Mouse (Mus musculus) layer of hippocampus, adult 8-10 months (tissue): ENCODE results near the gene Gm32742. TPM values are rescaled to one million over a fixed set of nuclear protein-coding genes. Genes with fewer than 3 reads are reported as not detected.

ENCODE experiments used
- DNase-seq, 2 experiments: peaks; one replicate each; pipeline ENCODE4 v3.0.0; 2022; ENCODE audit warnings: low spot score in 2 of 2
- total RNA-seq, 4 experiments: library from RNA; stranded (reverse); gene quantifications; 2 replicates each; pipeline ENCODE4 v1.2.4; 2022

Gene Gm32742
- under 1 TPM in 1 of 4 experiments, not detected in 3; 0.10 TPM for total RNA-seq

DNA sequence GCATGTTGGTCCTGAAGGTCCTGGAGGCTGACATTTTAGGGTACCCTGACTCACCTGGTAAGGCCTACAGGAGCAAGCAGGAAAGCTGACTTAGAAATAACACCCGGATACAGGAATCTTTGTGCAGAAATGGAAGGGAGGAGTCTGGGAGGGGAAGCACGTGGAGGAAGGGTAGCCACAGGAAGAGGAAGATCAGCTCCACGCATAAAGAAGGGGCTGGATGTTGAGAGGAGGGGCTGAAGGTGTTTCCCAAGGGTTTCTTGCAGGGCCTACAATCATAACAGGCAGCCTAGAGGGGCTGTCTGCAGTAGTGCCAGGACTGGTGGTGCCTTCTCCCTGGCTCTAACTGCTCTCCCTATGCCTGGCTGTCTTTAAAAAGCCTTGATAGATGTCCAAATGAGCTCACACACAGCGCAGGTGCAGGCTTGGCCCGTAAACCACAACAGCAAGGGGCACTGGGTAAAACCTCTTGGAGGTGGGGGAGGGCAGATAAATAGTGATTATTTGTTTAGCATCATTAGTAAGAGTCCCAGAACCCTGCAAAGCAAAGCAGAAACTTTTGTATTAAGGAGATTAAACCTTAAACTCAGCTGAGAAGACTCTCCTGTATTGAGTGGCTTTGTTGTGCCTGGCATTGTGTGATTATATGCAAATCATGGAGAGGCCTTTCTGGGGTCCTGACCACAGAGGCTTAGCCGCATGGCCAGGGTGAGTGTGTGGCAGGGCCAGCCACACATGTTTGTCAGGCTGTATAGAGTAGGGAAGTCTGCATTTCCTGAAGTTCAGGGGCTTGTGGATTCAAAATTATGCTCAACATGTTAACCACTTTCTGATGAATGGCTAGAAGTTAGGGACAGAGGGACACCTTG lies at the start of gene Gm32742:
TSS of gene Gm32742 (minus strand) at position 206 of the 869 bp plus-strand sequence.
- DNase-seq, result no peak

DNA sequence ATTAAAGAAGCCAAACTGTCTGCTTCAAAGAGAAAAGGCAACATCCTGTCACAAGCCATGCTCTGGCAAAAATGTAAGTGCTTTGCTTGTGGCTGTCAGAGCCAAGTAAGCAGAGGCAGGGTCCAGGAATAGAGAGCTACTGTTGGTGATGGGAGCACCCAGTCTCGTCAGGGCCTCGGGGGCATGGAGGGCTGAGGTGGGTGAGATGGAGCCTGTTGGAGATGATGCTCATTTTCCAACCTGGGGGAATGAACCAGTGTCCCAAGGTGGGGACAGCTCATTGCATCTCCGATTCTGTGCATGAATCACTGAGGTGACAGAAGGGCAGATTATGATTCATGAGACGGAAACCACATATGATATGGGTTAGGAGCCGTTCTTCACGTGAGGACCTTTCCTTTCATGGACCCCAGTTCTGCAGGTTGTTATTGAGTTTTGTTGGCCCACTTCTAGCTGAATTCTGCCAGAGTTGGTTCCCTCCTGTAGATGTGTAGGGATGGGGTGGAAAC lies 48.5 kb upstream of the Gm32742 start:
- DNase-seq, result no peak

DNA sequence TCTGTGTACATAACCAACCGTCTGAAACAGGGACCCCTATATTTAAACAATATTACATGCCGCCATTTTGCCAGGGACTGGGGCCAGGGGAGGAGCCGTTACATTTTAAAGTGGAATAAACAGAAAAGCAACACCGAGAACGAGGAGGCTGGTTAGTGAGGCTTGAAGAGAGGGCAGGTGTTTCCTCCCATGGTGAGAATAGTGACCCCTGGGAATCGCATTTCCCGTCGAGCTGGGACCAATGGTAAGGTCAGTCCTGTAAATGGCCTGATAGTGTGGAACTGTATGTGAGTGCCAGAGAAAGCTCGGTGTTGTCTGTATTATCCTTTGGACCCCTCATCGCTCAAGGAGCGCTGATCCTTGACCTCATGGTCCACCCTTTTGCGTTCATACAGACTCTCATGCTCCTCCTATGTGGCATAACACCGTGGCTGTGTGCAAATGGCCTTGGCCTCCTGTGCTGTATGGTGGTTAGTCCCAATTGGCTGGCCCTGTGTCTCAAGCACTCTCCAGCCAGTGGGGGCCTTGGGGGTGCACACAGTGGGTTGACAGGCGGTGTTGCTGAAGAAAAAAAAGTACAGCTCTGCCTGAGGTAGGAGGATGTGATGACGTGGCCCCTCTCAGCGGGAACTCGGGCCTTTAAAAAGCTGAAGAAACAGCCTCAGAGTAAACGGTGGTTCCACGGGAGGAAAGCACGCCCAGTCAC lies 47.9 kb upstream of the Gm32742 start, which contains the start of gene Pou2af1:
TSS of gene Pou2af1 (plus strand) at position 686 of the 706 bp plus-strand sequence.
- DNase-seq, result no peak

DNA sequence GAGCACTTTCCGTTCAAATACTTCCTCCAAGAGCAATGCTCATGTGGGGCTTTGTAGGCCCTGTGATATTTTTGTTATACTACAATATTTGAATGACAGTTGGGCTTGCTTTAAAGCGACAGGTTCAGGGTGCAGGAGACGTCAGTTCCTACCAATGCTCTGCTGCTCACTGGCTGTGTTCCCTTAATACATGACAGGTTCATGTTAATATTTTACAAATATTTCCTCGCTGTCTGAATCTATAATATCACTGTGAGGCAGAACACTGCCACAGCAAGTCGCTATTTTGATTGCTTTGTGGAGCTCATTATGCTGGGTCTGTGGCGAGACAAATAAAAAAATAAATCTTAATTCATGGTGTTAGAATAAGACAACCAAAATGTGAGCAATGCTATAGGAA lies 45.9 kb upstream of the Gm32742 start:
- DNase-seq, result no peak

DNA sequence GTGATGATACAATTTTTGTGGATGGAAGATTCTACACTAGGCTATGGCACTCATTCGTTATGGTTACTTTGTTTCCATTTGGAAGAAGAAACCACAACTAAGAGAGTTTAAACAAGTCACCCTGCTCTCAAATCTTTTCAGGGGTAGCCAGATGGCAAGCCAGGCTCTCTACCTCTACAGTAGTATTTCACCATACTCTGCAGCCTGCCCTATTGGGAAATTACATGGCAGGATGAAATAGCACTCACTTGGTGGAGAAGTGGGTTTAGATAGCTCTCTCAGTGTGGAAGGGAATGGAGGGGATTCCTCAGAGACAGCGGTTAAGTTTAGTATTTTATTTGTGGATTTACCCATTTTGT lies 43.6 kb upstream of the Gm32742 start:
- DNase-seq, result no peak

DNA sequence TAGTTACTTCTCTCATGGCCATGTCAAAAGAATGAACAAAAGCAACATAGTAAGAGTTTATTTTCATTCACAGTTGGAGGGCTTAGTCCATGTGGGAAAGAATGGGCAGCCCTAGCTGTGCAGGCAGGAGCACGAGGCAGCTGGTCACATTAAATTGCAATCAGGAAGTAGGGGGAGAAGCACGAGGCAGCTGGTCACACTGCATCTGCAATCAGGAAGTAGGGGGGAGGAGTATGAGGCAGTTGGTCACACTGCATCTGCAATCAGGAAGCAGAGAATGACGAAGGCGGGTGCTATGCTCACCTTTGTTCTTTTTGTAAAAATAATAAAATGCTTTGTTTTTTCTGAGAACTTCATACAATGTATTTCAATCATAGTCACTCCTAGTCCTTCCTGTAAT lies 29.5 kb upstream of the Gm32742 start:
- no peak for DNase-seq

DNA sequence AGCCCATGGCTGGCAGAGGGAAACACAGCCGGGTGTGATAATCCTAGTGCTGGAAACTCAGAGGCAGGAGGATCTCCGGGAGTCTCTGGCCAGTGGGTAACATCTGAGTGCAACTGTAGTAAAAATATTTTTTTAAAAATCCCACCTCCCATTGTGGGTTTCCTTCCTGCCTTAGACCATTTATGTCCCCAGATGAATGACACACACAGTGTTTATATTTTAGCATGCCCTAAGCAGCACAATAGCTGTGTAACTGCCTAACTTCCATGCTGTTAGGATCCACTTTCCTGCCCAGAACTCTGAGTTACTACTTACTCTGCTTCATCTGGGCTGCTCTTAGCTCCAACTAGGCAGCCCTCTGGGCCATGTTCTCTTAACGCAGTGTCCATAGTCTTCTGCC lies 25.3 kb upstream of the Gm32742 start:
- DNase-seq, result no peak

DNA sequence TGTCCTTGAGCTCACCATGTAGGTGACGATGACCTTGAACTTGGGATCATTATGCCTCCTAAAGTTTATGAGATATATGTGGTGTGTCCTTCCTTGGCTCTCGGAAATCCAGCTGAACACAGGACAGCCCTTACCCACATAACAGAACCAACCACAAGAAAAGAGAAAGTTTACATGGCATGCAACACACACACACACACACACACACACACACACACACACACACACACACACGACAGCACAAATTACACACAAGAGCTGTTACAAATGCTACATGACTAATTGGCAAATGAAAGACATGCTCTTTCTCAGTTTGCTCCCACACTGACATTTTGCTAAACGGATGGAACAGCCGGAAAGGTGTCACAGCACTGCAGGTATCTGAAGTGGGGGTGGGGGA lies 20.6 kb upstream of the Gm32742 start:
- no peak for DNase-seq

DNA sequence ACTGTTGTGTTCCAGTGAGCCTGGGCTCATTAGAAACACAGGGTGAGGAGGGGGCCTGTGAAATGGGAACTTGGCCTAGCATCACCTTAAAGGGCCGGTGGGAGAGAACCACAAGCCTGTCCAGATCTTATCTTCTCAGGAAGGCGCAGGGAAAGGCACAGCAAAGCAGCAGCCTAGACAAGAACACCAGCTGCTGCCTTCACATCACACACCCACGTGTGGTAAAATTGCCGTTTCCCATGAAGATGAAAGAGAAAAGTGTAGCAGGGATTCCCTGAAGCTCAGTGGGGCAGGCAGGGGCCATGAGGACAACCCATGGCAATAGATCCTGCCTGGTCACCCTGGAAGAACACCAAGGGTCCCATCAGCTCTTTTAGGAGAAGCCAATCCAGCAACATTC lies 20.1 kb upstream of the Gm32742 start:
- peak; percentile 13 to 17 for DNase-seq

DNA sequence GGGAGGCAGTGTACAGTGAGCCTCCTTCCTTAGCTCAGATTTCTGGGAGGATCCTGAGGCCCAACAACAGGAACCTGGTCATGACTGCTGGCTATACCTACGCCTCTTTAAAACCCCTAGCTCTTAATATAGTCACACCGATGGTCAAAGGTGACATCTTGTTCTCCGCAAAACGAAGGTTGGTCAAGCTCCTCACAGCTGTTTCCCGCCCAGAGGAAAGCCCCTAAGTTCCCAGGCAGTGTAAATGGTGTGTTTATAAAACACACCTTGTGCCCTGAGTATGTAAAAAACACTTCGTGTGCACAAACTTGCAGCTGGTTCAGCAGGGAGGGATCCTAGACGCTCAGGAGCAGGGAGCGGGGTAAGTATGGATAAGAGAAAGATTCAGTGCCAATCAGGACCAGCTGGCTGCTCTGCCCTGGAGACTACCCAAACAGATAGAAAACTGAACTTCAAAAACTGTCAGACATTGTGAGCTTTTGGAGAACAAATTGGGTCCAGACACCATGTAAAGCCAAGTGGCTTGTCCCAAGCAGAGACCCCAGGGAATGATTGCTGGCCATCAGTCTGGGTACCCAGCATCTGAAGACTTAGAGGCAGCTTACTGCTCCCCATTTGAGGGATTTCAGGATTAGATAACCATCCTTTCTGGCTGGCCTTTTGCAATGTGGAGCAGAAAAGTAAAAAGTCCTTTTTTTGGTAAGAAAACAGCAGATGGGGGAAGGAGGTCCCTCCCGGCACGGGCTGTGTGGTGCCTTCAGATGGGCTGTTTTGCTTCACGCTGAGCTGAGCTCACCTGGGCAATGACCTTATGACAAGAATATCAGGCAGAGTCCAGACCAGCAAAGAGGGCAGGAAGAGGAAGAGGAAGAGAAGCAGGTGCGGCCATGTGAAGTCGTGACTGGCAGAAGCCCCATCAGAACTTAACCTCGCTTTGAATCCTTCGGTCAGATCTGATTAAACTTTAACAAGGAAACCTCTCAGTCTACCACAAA lies 17.7 kb upstream of the Gm32742 start:
- DNase-seq, result no peak

DNA sequence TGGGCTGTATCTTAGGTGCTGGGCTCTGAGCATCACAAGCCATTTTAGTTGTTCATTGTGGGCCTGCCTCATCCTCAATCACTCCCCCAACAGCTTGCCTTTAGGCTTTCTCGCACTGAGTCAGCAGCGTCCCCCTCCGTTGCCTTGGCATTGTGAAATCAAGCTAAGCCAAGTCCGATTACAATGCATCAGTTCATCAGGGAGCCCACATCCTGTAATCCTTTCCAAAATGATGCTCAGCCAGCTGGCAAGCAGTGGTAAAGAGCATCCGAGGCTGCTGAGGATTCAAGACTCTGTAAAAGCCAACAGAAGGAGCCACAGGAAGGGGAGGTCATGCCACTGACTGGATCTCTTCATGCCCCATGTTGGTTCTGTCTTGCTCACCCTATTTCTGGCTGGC lies 15.3 kb upstream of the Gm32742 start:
- DNase-seq, result peak; percentile 78 to 84

DNA sequence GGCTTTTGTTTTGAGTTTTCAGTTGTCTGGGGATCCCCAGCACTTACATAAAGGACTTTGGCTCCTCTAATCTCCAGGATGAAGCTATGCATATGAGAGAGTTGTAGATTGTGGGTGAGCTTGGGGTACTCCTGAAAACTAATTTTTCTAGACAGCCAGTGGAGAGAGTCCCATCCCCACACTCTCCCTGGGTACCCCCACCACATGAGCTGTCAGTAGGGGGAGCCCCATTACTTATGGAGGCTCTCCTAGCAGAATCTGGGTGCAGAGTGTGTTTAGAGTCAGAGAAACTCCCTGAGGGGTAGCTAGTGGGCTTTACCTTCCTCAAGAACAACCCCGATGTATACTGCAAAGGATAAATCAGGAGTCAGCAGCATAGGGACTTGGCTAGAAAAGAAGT lies 13.0 kb upstream of the Gm32742 start:
- no peak for DNase-seq

DNA sequence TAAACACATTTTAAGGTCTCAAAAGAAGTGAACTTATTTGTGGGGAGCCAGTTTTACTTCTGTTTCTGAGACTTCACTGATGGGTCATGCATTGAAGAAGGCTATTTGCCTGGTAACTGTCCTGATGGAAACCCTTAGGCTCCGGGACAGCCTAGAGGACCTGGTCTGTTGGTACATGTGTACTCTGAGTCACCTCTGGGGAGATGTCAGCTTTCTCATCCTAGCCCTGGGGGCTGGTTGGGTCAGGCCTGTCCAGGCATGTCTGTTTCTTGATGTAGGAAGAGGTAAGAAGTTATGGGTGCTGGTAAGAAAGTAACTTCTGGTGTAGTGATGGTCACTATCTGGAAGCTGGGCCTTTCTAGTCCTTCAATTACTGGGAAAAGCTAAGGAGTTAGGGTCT lies 10.4 kb upstream of the Gm32742 start:
- no peak for DNase-seq

DNA sequence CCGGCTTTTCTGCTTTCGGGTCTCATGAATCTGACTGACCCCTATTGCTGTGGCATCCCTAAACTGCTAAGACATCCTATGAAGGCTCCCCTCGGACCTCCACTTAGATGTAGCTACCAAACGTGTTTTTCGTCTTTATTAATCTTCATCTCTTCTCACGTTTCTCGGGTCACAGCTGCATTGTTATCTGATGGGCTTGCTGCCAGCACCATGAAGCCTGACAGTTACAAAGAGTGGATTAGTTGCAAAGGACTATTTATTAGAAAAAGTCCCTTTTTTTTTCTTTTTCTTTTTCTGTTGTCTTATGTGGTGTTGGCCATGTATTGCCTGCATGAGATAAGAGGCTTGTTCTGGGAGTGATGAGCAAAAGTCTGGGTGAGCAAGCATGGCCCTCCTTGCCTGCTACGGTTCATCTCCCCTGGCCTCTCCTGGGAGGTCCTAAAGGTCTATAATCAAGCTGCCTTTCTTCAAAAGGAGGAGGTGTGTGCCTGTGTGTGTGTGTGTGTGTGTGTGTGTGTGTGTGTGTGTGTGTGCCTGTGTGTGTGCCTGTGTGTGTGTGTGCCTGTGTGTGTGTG lies 9.7 kb upstream of the Gm32742 start:
- DNase-seq, result no peak

DNA sequence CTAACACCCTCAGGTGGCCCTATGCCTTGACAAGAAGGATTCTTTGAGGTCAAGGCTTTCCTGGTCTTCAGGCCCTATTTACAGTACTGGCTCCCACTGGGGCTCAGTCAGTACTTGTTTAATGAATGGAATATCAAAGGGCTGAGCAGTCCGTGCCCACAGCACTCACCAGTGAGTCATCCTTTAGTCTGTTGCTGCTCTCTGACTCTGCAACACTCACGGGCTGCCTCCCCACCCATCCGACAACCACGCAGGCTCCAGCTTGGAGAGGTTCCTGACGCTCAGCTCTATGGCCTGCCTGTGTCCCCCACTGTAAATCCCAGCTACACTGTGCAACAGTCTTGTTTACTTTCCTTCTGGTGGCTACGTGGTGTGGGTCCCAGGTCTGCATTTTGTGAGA lies 5.0 kb upstream of the Gm32742 start:
- no peak for DNase-seq

DNA sequence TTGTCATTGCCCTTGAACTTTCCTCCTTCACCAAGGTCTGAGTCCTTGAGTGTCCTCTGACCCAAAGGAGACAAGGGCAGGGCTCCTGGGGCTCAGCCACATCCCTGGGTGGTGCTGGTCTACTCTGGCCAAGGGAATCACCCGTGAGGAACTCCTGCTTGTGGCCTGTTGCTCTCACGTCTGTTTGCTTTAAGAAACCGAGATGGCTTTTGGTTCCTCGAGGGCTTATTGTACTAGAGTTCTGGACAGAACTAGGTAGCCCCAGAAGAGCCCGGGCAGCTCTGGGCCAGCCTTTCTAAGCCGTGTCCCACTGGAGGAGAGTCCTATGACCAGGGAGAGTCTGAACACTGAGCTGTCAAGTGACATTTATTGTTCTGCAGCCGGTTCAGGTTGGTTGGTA lies 3.8 kb upstream of the Gm32742 start:
- no peak for DNase-seq

DNA sequence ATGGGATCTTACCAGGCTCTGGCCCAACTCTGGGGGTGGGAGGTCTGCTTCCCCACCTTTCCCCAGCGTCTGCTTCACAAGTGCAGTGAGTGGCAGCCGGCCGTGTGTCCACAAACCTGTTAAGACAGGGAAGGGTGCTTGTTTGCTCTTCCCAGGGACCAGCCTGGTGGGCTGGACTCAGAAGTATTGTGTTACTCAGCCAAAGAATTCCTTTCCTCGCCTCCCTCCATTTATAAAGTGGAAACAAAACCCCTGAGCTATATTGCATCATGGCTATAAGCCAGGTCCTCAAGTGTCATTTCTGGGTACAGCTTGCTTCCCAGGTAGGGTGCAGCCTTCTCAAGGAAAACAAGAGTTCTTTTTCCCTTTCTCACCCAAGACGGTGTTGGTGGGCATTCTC lies 3.4 kb upstream of the Gm32742 start:
- no peak for DNase-seq

DNA sequence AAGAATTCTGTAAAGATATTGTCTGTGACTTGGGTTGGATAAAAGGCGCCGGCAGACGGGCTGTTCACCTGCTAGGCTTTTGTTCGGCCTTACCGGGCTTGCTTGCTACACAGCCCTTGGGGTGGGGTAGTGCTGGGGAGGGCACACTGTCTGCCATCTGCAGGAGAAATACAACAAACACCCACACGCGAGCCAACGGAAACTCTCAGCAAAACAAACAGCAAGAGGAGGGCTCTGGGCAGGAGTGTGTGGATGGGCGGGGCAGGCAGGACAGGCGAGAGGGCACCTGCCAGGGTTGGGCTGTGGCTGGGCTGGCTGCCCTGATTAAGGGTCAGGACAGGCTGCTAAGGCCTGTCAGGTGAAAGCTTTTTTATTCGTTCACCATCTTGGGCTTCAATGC lies 2.6 kb upstream of the Gm32742 start:
- DNase-seq, result no peak

DNA sequence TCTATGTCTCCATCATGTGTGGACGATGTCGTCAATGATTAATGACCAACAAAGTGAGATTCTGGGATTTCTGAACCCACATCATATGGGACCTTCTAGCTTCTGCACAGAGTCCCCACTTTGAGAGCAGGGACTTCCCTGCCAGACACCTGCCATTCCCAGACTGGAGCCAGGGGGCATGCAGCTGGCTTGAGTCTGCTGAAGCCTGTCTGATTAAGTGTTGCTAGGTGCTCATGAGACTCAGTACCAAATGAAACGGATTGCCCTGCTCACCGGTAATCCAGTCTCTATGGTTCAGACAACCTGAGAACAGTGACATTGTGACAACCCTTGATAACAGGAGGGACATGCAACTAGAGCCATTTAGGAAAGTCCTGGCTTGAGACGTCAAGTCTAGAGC lies 1.3 kb downstream of the Gm32742 start:
- no peak for DNase-seq

DNA sequence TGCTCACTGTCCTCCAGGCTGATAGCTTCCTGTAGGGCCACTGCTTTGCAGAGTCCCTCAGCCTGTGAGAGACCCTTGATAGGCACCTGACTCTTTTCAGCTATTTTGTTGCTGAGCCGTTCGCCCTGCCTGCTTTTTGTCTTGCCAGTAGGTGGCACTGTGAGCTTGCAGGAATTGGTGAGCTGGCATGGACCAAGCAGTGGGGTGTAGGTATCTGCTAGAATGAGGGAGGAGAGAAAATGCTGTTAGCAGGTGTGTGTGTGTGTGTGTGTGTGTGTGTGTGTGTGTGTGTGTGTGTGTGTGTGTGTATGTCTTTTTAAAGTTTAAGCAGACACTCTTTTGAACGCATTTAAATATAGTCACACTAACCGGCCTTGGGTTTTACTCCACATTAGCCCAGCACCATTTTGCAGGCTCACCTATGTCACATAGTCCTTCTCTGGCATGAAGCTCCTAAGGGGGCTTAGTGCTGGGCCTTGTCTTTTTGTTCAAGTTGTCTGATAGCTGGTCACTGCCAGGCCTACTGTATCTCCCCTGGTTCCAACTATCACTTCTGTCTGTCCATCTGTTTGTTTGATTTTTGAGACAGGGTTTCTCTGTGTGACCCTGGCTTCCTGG lies 3.4 kb downstream of the Gm32742 start:
- DNase-seq, result peak; percentile 61 to 81
